Mouse (Mus musculus): ENCODE measurements around the gene Zfp697. TPM values are rescaled to one million over a fixed set of nuclear protein-coding genes. Genes with fewer than 3 reads are reported as not detected.

The Zfp697 gene
- polyA plus RNA-seq (2014; fragmentation: Illumina TruSeq; extraction: RNeasy Lipid Tissue Mini Kit (QIAGEN cat#74804); ENCODE audit: low read depth, low replicate concordance) = 19.4 TPM

GRCm38 (mm10) chr3:98382246-98382939 lies at the start of gene Zfp697:
Gene Zfp697, plus strand, starts transcription at chr3:98382461.

GRCm38 (mm10) chr3:98339706-98340109 lies 42.6 kb upstream of the Zfp697 start, which contains the start of gene Phgdh:
Gene Phgdh, minus strand, starts transcription at chr3:98339990.

DNA sequence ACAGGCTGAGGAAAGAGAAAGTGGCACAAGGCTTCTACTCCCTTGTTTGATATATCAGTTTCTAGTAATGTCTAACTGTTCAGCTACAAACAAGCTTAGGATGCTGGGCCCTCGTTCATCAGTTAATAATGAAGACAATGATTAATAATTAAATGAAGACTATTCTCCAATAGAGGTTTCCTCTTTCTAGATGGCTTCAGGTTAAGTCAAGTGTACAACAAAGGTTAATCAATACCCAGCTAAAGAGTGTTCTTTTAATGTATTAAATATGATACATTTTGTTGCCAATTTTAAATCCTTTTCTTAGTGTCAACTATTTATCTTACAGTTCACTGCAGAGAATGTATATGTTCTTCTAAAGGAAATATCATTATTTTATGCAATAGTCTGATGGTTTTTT lies 74.8 kb downstream of the Zfp697 start, which contains the start of gene Gm4450:
Gene Gm4450 (minus strand): TSS at position 101 of the 400 bp plus-strand sequence.

GRCm38 (mm10) chr3:98510414-98510813 lies 128.2 kb downstream of the Zfp697 start, which contains the start of gene Hsd3b4:
Gene Hsd3b4, minus strand, starts transcription at chr3:98510514.

GRCm38 (mm10) chr3:98588707-98589106 lies 206.4 kb downstream of the Zfp697 start, which contains the start of gene Gm10681:
Gene Gm10681, minus strand, starts transcription at chr3:98588807.

DNA sequence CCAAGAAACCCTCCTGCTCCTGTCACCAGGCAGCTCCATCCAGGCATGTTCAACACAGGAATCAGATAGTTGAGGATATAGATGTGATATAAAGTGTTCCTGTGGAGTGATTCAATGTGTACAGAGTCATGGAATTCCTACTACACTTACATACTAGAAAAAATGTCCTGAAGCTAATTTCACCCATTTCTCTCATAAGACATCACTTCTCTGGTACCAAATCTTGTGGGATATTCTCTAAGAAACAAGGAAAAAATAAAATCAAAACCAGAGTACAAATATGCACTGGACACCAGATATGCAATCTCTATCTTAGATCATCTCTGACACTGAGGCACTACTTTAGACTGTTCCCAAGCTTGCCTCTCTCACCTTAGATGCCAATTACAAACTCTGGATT lies 247.9 kb downstream of the Zfp697 start, which contains the start of gene Hsd3b5:
Gene Hsd3b5 (minus strand): TSS at position 101 of the 400 bp plus-strand sequence.

GRCm38 (mm10) chr3:98724376-98724775 lies 342.1 kb downstream of the Zfp697 start, which contains the start of gene Hsd3b2:
Gene Hsd3b2, minus strand, starts transcription at chr3:98724543.

Other genes starting within 250 kb of the Zfp697 start
- gene Adam30, start 221.8 kb upstream of the Zfp697 start, polyA plus RNA-seq (2014; fragmentation: Illumina TruSeq; extraction: RNeasy Lipid Tissue Mini Kit (QIAGEN cat#74804); ENCODE audit: low read depth, low replicate concordance) = 1.1 TPM
- not detected for gene Reg4, start 160.3 kb upstream of the Zfp697 start, polyA plus RNA-seq (2014; fragmentation: Illumina TruSeq; extraction: RNeasy Lipid Tissue Mini Kit (QIAGEN cat#74804); ENCODE audit: low read depth, low replicate concordance)
- gene Hmgcs2, start 102.0 kb upstream of the Zfp697 start, polyA plus RNA-seq (2014; fragmentation: Illumina TruSeq; extraction: RNeasy Lipid Tissue Mini Kit (QIAGEN cat#74804); ENCODE audit: low read depth, low replicate concordance) = 36.4 TPM
- gene Phgdh, start 42.5 kb upstream of the Zfp697 start, polyA plus RNA-seq (2014; fragmentation: Illumina TruSeq; extraction: RNeasy Lipid Tissue Mini Kit (QIAGEN cat#74804); ENCODE audit: low read depth, low replicate concordance) = 307 TPM
- not detected for gene Gm4450, start 74.7 kb downstream of the Zfp697 start, polyA plus RNA-seq (2014; fragmentation: Illumina TruSeq; extraction: RNeasy Lipid Tissue Mini Kit (QIAGEN cat#74804); ENCODE audit: low read depth, low replicate concordance)
- not detected for gene Hsd3b4, start 128.1 kb downstream of the Zfp697 start, polyA plus RNA-seq (2014; fragmentation: Illumina TruSeq; extraction: RNeasy Lipid Tissue Mini Kit (QIAGEN cat#74804); ENCODE audit: low read depth, low replicate concordance)
- gene Gm10681, start 206.3 kb downstream of the Zfp697 start, polyA plus RNA-seq (2014; fragmentation: Illumina TruSeq; extraction: RNeasy Lipid Tissue Mini Kit (QIAGEN cat#74804); ENCODE audit: low read depth, low replicate concordance) = not detected
- not detected for gene Hsd3b5, start 247.8 kb downstream of the Zfp697 start, polyA plus RNA-seq (2014; fragmentation: Illumina TruSeq; extraction: RNeasy Lipid Tissue Mini Kit (QIAGEN cat#74804); ENCODE audit: low read depth, low replicate concordance)

Data from adipose tissue, adult 10 weeks (tissue).